Mouse (Mus musculus) midbrain, embryonic 14.5 days (tissue): ENCODE data around the gene St14. TPM values are rescaled to one million over a fixed set of nuclear protein-coding genes. Genes with fewer than 3 reads are reported as not detected.
"Not testable (repeated sequence)": the region's sequence is repeated elsewhere in the genome, so short reads cannot be mapped to it uniquely, and the experiment has no call there.

Source experiments
- ATAC-seq: fragments of 200-750 bp; cut with Nextera tagmentation; 2 replicates; pipeline ENCODE4 v1.8.0; 2017; ENCODE audit warnings: moderate number of reproducible peaks, moderate library complexity; ENCODE audit not compliant: low FRiP score, low TSS enrichment
- DNase-seq: peaks from one replicate; pipeline ENCODE4 v3.0.0-alpha.2; 2015
- H3K27ac ChIP-seq: fragments of 300-500 bp; sonication (generic); replicated peaks from 2 replicates; pipeline ENCODE4 v1.5.1; 2014; ENCODE audit warnings: mild to moderate bottlenecking, low read depth, low read length, moderate library complexity
- H3K27me3 ChIP-seq: fragments of 300-500 bp; sonication (generic); 2 replicates; pipeline ENCODE4 v1.6.1; 2014; ENCODE audit warnings: low read length, control low read depth, mixed read lengths; ENCODE audit not compliant: control insufficient read depth, insufficient read depth
- H3K36me3 ChIP-seq: fragments of 300-500 bp; sonication (generic); 2 replicates; pipeline ENCODE4 v1.6.1; 2014; ENCODE audit warnings: low read length, control low read depth; ENCODE audit not compliant: control insufficient read depth, insufficient read depth
- H3K4me1 ChIP-seq: fragments of 300-500 bp; sonication (generic); 2 replicates; pipeline ENCODE4 v1.6.1; 2014; ENCODE audit warnings: mild to moderate bottlenecking, antibody characterized with exemption, low read length, control low read depth; ENCODE audit not compliant: control insufficient read depth, insufficient read depth
- H3K4me2 ChIP-seq: fragments of 300-500 bp; sonication (generic); 2 replicates; pipeline ENCODE4 v1.6.1; 2014; ENCODE audit warnings: mild to moderate bottlenecking, low read length, moderate library complexity
- H3K4me3 ChIP-seq: fragments of 300-500 bp; sonication (generic); replicated peaks from 2 replicates; pipeline ENCODE4 v1.5.1; 2014; ENCODE audit warnings: low read depth, low read length
- H3K9ac ChIP-seq: fragments of 300-500 bp; sonication (generic); replicated peaks from 2 replicates; pipeline ENCODE4 v1.6.1; 2014; ENCODE audit warnings: mild to moderate bottlenecking, low read length, moderate library complexity
- H3K9me3 ChIP-seq: fragments of 300-500 bp; sonication (generic); 2 replicates; pipeline ENCODE4 v1.6.1; 2016; ENCODE audit warnings: low read length, control low read depth, mixed read lengths; ENCODE audit not compliant: control insufficient read depth
- WGBS: fragments of 180-500 bp; shearing (Covaris S2); extraction: QIAGEN DNeasy Blood & Tissue Kit; methylation state at CpG from one replicate; pipeline ENCODE4 v1.1.7; 2014; 5-methylcytosine and 5-hydroxymethylcytosine counted together
- polyA plus RNA-seq: library from polyadenylated mRNA; unstranded; fragments of >200 nt; fragmentation: Nextera tagmentation; extraction: Ambion mirVana; gene quantifications from 2 replicates; pipeline ENCODE4 v1.2.1, GENCODE M21; 2014

Gene St14
- polyA plus RNA-seq, 1 experiment from 2014 or later = 1.2 TPM

- Histone ChIP-seq H3K4me1 (no peaks in the 10 kb centered on the region), H3K4me3 (no peak overlapping the region), H3K4me2 (no peak overlapping the region), H3K9me3 (no peaks in the 10 kb centered on the region), H3K36me3 (peaks cover 23% of the 10 kb centered on the region), H3K27ac (no peak overlapping the region), H3K9ac (no peak overlapping the region), H3K27me3 (no peaks in the 10 kb centered on the region)
- no peak for ATAC-seq
- 93% methylated on average over 2 of the region's 2 CpGs for WGBS
- no peak for DNase-seq
Measured at GRCm38 (mm10) chr9:31058723-31059122, 72.9 kb downstream of the St14 start.

- DNase-seq, ATAC-seq: not testable (repeated sequence)
- 92% methylated on average over 6 of the region's 6 CpGs for WGBS
Measured at GRCm38 (mm10) chr9:31051509-31051908, 80.1 kb downstream of the St14 start.

GRCm38 (mm10) chr9:31050208-31050607 is 81.4 kb downstream of the St14 start:
- ATAC-seq (no peak), DNase-seq (no peak)
- Histone ChIP-seq H3K27ac (no peak overlapping the region), H3K36me3 (no peaks in the 10 kb centered on the region), H3K4me3 (no peak overlapping the region), H3K27me3 (no peaks in the 10 kb centered on the region), H3K4me1 (no peaks in the 10 kb centered on the region), H3K9ac (no peak overlapping the region), H3K4me2 (no peak overlapping the region), H3K9me3 (no peaks in the 10 kb centered on the region)
- WGBS = 97% methylated on average over 5 of the region's 5 CpGs

More at GRCm38 (mm10) chr9:31051509-31051908, 80.1 kb downstream of the St14 start:
- H3K27ac ChIP-seq, H3K9ac ChIP-seq, H3K4me1 ChIP-seq, H3K36me3 ChIP-seq, H3K4me2 ChIP-seq, H3K9me3 ChIP-seq, H3K27me3 ChIP-seq, H3K4me3 ChIP-seq: not testable (repeated sequence)

Other genes starting within 250 kb of the St14 start
- gene Adamts15, start 209.4 kb downstream of the St14 start, polyA plus RNA-seq = 3.1 and 3.8 TPM in 2 replicates
- 1.1 and 1.7 TPM in 2 replicates for gene Adamts8, start 189.3 kb downstream of the St14 start, polyA plus RNA-seq
- gene Zbtb44, start 101.2 kb downstream of the St14 start, polyA plus RNA-seq = 5.0 and 5.3 TPM in 2 replicates
- gene Aplp2, start 80.0 kb upstream of the St14 start, polyA plus RNA-seq = 239 and 313 TPM in 2 replicates
- 9.1 and 9.7 TPM in 2 replicates for gene Prdm10, start 148.7 kb upstream of the St14 start, polyA plus RNA-seq